Mouse (Mus musculus) neural tube, embryonic 12.5 days (tissue): ENCODE results near the gene Ufd1. TPM values are rescaled to one million over a fixed set of nuclear protein-coding genes. Genes with fewer than 3 reads are reported as not detected.
A peak's percentile ranks its signal among the peaks of the same experiment; 100 is the strongest.

Experiments used
- ATAC-seq: fragments of 200-750 bp; cut with Nextera tagmentation; 2 replicates; pipeline ENCODE4 v1.8.0; 2017; ENCODE audit warnings: low read depth, mild to moderate bottlenecking, moderate TSS enrichment, moderate library complexity; ENCODE audit not compliant: low FRiP score
- H3K27ac ChIP-seq: fragments of 300-500 bp; sonication (generic); 2 replicates; pipeline ENCODE4 v1.5.1; 2016
- H3K27me3 ChIP-seq: fragments of 300-500 bp; sonication (generic); replicated peaks from 2 replicates; pipeline ENCODE4 v1.6.1; 2016; ENCODE audit warnings: mild to moderate bottlenecking
- H3K36me3 ChIP-seq: fragments of 300-500 bp; sonication (generic); 2 replicates; pipeline ENCODE4 v1.6.1; 2016; ENCODE audit warnings: mild to moderate bottlenecking
- H3K4me1 ChIP-seq: fragments of 300-500 bp; sonication (generic); 2 replicates; pipeline ENCODE4 v1.6.1; 2016
- H3K4me2 ChIP-seq: fragments of 300-500 bp; sonication (generic); replicated peaks from 2 replicates; pipeline ENCODE4 v1.6.1; 2016; ENCODE audit warnings: mild to moderate bottlenecking
- H3K4me3 ChIP-seq: fragments of 300-500 bp; sonication (generic); 2 replicates; pipeline ENCODE4 v1.5.1; 2016
- H3K9ac ChIP-seq: fragments of 300-500 bp; sonication (generic); 2 replicates; pipeline ENCODE4 v1.6.1; 2016; ENCODE audit warnings: mild to moderate bottlenecking
- H3K9me3 ChIP-seq: fragments of 300-500 bp; sonication (generic); 2 replicates; pipeline ENCODE4 v1.6.1; 2016; ENCODE audit warnings: mild to moderate bottlenecking
- WGBS: fragments of 180-500 bp; shearing (Covaris S2); methylation state at CpG from one replicate; pipeline ENCODE4 v1.1.7; 2016; 5-methylcytosine and 5-hydroxymethylcytosine counted together
- polyA plus RNA-seq: library from polyadenylated mRNA; unstranded; fragments of >200 nt; fragmentation: Nextera tagmentation; extraction: Ambion mirVana; gene quantifications from 2 replicates; pipeline ENCODE4 v1.2.1, GENCODE M21; 2016

Ufd1 gene
- polyA plus RNA-seq, 1 experiment from 2014 or later: 111 TPM

- no peak overlapping the region for H3K9ac ChIP-seq
- ATAC-seq: no peak
- no peak overlapping the region for H3K27ac ChIP-seq
- no peaks in the 10 kb centered on the region for H3K4me1 ChIP-seq
- no peak overlapping the region for H3K4me2 ChIP-seq
- WGBS: 96% methylated on average over 1 of the region's 1 CpGs
- H3K36me3 ChIP-seq: peaks cover 30% of the 10 kb centered on the region
- H3K4me3 ChIP-seq: no peak overlapping the region
- H3K9me3 ChIP-seq: no peaks in the 10 kb centered on the region
- no peaks in the 10 kb centered on the region for H3K27me3 ChIP-seq
Measured at GRCm38 (mm10) chr16:18785485-18785884, 26.1 kb upstream of the Ufd1 start.

- no peak for ATAC-seq
Measured at GRCm38 (mm10) chr16:18786652-18787051, 24.9 kb upstream of the Ufd1 start.

GRCm38 (mm10) chr16:18788627-18789406 lies 22.8 kb upstream of the Ufd1 start:
- no peak for ATAC-seq
- no peaks in the 10 kb centered on the region for H3K4me1 ChIP-seq
- H3K9me3 ChIP-seq: no peaks in the 10 kb centered on the region
- no peaks in the 10 kb centered on the region for H3K27me3 ChIP-seq
- H3K4me3 ChIP-seq: no peak overlapping the region
- no peak overlapping the region for H3K27ac ChIP-seq
- peaks cover 43% of the 10 kb centered on the region for H3K36me3 ChIP-seq
- WGBS: 88% methylated on average over 10 of the region's 10 CpGs
- H3K9ac ChIP-seq: no peak overlapping the region
- H3K4me2 ChIP-seq: no peak overlapping the region

More at GRCm38 (mm10) chr16:18786652-18787051, 24.9 kb upstream of the Ufd1 start:
- Histone ChIP-seq H3K27ac (no peak overlapping the region), H3K9ac (no peak overlapping the region), H3K36me3 (peaks cover 39% of the 10 kb centered on the region), H3K27me3 (no peaks in the 10 kb centered on the region), H3K4me3 (no peak overlapping the region), H3K4me1 (no peaks in the 10 kb centered on the region), H3K9me3 (no peaks in the 10 kb centered on the region), H3K4me2 (no peak overlapping the region)
- WGBS: 91% methylated on average over 10 of the region's 10 CpGs

- ATAC-seq: no peak
- 91% methylated on average over 11 of the region's 11 CpGs for WGBS
- Histone ChIP-seq H3K9ac (no peak overlapping the region), H3K4me3 (no peak overlapping the region), H3K9me3 (no peaks in the 10 kb centered on the region), H3K27ac (no peak overlapping the region), H3K36me3 (peaks cover 69% of the 10 kb centered on the region), H3K27me3 (no peaks in the 10 kb centered on the region), H3K4me1 (no peaks in the 10 kb centered on the region), H3K4me2 (no peak overlapping the region)
Measured at GRCm38 (mm10) chr16:18795223-18795899, 16.2 kb upstream of the Ufd1 start.

- Histone ChIP-seq H3K36me3 (peaks cover 65% of the 10 kb centered on the region), H3K4me2 (no peak overlapping the region), H3K4me1 (no peaks in the 10 kb centered on the region), H3K9me3 (no peaks in the 10 kb centered on the region), H3K4me3 (no peak overlapping the region), H3K27me3 (no peaks in the 10 kb centered on the region), H3K9ac (no peak overlapping the region), H3K27ac (no peak overlapping the region)
- WGBS: 88% methylated on average over 7 of the region's 7 CpGs
- no peak for ATAC-seq
Measured at GRCm38 (mm10) chr16:18796645-18797044, 14.9 kb upstream of the Ufd1 start.

GRCm38 (mm10) chr16:18798151-18798550 lies 13.4 kb upstream of the Ufd1 start:
- Histone ChIP-seq H3K4me3 (no peak overlapping the region), H3K4me2 (no peak overlapping the region), H3K36me3 (peaks cover 59% of the 10 kb centered on the region), H3K9me3 (no peaks in the 10 kb centered on the region), H3K27me3 (no peaks in the 10 kb centered on the region), H3K4me1 (no peaks in the 10 kb centered on the region), H3K9ac (no peak overlapping the region), H3K27ac (no peak overlapping the region)
- ATAC-seq: no peak
- WGBS: 93% methylated on average over 5 of the region's 5 CpGs

- Histone ChIP-seq H3K4me1 (no peaks in the 10 kb centered on the region), H3K4me3 (no peak overlapping the region), H3K36me3 (peaks cover 53% of the 10 kb centered on the region), H3K9me3 (no peaks in the 10 kb centered on the region), H3K27me3 (no peaks in the 10 kb centered on the region), H3K9ac (no peak overlapping the region), H3K4me2 (no peak overlapping the region), H3K27ac (no peak overlapping the region)
- 83% methylated on average over 2 of the region's 2 CpGs for WGBS
- ATAC-seq: peak; percentile 21; the same call in 1 of the 2 replicates
Measured at GRCm38 (mm10) chr16:18798841-18799240, 12.7 kb upstream of the Ufd1 start.

GRCm38 (mm10) chr16:18805746-18806145 lies 5.8 kb upstream of the Ufd1 start:
- Histone ChIP-seq H3K4me3 (no peak overlapping the region), H3K4me2 (no peak overlapping the region), H3K9ac (no peak overlapping the region), H3K27ac (no peak overlapping the region), H3K36me3 (peaks cover 37% of the 10 kb centered on the region), H3K4me1 (no peaks in the 10 kb centered on the region), H3K27me3 (no peaks in the 10 kb centered on the region), H3K9me3 (no peaks in the 10 kb centered on the region)
- WGBS: 96% methylated on average over 2 of the region's 2 CpGs
- ATAC-seq: no peak

- Histone ChIP-seq H3K27me3 (no peaks in the 10 kb centered on the region), H3K4me2 (no peak overlapping the region), H3K4me1 (peaks cover 14% of the 10 kb centered on the region), H3K9me3 (no peaks in the 10 kb centered on the region), H3K27ac (no peak overlapping the region), H3K4me3 (no peak overlapping the region), H3K9ac (no peak overlapping the region), H3K36me3 (peaks cover 32% of the 10 kb centered on the region)
- ATAC-seq: no peak
- WGBS: 97% methylated on average over 5 of the region's 5 CpGs
Measured at GRCm38 (mm10) chr16:18809001-18809400, 2.6 kb upstream of the Ufd1 start.

- Histone ChIP-seq H3K4me2 (peak overlapping the region; percentile 71), H3K9ac (peak overlapping the region; percentile 46), H3K36me3 (peaks cover 36% of the 10 kb centered on the region), H3K9me3 (no peaks in the 10 kb centered on the region), H3K27ac (no peak overlapping the region), H3K27me3 (no peaks in the 10 kb centered on the region), H3K4me1 (peaks cover 14% of the 10 kb centered on the region), H3K4me3 (peak overlapping the region; percentile 82)
- peak; percentile 1; the same call in 1 of the 2 replicates for ATAC-seq
- 7% methylated on average over 5 of the region's 5 CpGs for WGBS
Measured at GRCm38 (mm10) chr16:18811032-18811431, 547 bp upstream of the Ufd1 start.

GRCm38 (mm10) chr16:18812385-18812910 lies 869 bp downstream of the Ufd1 start:
- no peaks in the 10 kb centered on the region for H3K27me3 ChIP-seq
- H3K27ac ChIP-seq: no peak overlapping the region
- H3K4me2 ChIP-seq: peak overlapping the region; percentile 71
- peaks cover 14% of the 10 kb centered on the region for H3K4me1 ChIP-seq
- WGBS: 3% methylated on average over 31 of the region's 31 CpGs
- H3K4me3 ChIP-seq: peak overlapping the region; percentile 82
- H3K9me3 ChIP-seq: no peaks in the 10 kb centered on the region
- peaks cover 41% of the 10 kb centered on the region for H3K36me3 ChIP-seq
- peak overlapping the region; percentile 81 for H3K9ac ChIP-seq
- ATAC-seq: peak; percentile 58

- ATAC-seq: no peak
- Histone ChIP-seq H3K27me3 (no peaks in the 10 kb centered on the region), H3K9ac (no peak overlapping the region), H3K36me3 (peaks cover 97% of the 10 kb centered on the region), H3K9me3 (no peaks in the 10 kb centered on the region), H3K4me2 (no peak overlapping the region), H3K4me1 (no peaks in the 10 kb centered on the region), H3K4me3 (no peak overlapping the region), H3K27ac (no peak overlapping the region)
- WGBS: 88% methylated on average over 1 of the region's 1 CpGs
Measured at GRCm38 (mm10) chr16:18822356-18822755, 10.8 kb downstream of the Ufd1 start.
